Mouse (Mus musculus): ENCODE data around the gene E030030I06Rik. TPM values are rescaled to one million over a fixed set of nuclear protein-coding genes. Genes with fewer than 3 reads are reported as not detected.
A peak's percentile ranks its signal among the peaks of the same experiment; 100 is the strongest.
"Not testable (repeated sequence)": the region's sequence is repeated elsewhere in the genome, so short reads cannot be mapped to it uniquely, and the experiment has no call there.

E030030I06Rik gene
- total and polyA plus RNA-seq, 3 experiments, result 0.86 to 8.7 (median 1.2) TPM

DNA sequence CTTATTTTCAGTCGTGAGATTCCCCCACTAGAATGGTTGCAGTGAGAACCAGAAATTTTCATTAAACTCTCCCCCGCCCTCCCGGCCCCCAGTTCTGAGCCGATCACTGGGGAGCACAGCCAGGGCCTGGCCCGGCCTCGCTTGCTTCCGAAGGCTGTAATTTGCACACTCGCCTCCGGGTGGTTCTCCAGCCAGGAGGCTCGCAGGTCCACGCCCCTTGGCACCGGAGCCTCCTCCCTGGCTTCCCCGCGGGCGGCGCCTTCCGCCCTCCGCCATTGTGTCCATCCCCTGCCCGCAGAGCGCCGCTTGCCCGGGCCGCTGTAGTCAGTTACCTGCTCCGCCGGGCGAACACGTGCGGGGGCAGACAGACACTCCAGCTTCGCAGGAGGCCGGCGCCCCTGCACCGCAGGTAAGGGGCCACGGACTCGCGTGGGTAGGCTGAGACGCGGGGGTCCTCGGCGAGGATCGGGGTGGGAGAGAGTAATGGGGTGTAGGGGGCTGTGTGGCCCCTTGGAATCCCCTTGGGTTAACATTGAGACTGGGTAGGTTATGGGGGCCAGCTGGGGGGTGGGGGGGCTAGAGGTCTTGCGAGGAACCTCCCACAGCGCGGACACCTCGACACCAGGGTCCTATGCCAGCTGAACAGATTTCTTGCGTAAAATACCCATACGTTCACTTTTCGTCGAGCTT lies 9.4 kb upstream of the E030030I06Rik start, which contains the start of the genes Raet1e and H60b:
Gene Raet1e (plus strand): TSS at position 260 of the 690 bp plus-strand sequence.
Gene H60b (plus strand): TSS at position 277 of the 690 bp plus-strand sequence.
- H3K4me1 ChIP-seq (ENCODE audit: control insufficient read depth, insufficient read depth, low read length); H3K9ac ChIP-seq (ENCODE audit: low read depth, low read length); H3K27me3 ChIP-seq (ENCODE audit: control insufficient read depth, insufficient read depth, low read length); H3K36me3 ChIP-seq (ENCODE audit: control insufficient read depth, insufficient read depth, low read length); intact Hi-C loops (cut with DNase I); H3K4me3 ChIP-seq; H3K27ac ChIP-seq; H3K79me2 ChIP-seq (replicated peaks; ENCODE audit: control insufficient read depth, insufficient read depth, low read length): not testable (repeated sequence)
- peak; percentile 43 for TF ChIP-seq CTCF (IDR thresholded peaks at IDR 0.05)
- DNase-seq, result peak; percentile 63 to 64
- WGBS, result 1% methylated on average over 47 of the region's 48 CpGs

DNA sequence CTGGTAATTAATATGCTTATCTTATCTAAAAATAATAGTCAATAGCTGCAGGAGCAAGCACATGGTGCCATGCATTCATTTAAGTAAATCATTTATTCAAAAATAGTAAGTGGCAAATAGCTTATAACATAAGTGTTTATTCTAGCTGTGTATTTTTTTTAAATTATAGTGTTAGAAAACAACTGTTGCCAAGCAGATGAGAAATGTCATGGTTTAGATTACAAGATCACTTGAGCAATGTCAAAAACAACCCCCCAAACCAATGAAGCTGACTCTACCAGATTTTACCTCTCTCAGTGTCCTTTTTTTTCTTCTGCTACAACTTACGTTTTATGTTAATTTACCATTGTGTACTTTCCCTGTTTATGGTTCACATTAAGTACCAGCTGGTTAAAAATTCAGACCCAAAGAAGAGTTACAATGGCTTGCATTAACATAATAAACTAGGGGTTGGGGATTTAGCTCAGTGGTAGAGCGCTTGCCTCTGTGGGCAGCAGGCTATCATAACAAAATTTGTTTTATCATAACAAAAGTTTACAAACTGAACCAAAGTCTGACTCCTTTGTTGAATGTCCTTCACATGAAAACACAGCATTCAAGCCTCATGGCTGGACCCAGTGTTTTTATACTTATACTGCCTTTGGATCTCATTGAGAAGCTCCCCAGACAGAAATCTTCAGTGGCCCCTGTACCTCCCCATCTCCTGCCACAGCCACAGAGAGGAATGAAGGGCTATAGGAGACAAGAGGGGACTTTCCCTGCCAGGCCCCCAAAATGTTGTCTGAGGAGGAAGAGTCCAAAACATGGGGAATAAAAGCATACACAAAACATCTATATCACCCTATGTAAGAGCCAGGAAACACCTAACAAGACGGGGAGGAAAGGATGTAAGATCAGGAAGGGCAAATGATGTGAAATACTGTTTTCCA lies 6.1 kb upstream of the E030030I06Rik start:
- H3K27me3 ChIP-seq (ENCODE audit: control insufficient read depth, insufficient read depth, low read length), result peaks cover 22% of the 10 kb centered on the region
- no peak overlapping the region for H3K4me3 ChIP-seq
- H3K79me2 ChIP-seq (replicated peaks; ENCODE audit: control insufficient read depth, insufficient read depth, low read length), result no peaks in the 10 kb centered on the region
- H3K9ac ChIP-seq (ENCODE audit: low read depth, low read length), result no peak overlapping the region
- intact Hi-C loops (cut with DNase I), result no loop called here
- H3K36me3 ChIP-seq (ENCODE audit: control insufficient read depth, insufficient read depth, low read length), result no peaks in the 10 kb centered on the region
- H3K27ac ChIP-seq, result no peak overlapping the region
- no peaks in the 10 kb centered on the region for H3K4me1 ChIP-seq (ENCODE audit: control insufficient read depth, insufficient read depth, low read length)
- no peak for DNase-seq
- WGBS, result 49% methylated on average over 3 of the region's 3 CpGs
- TF ChIP-seq POLR2A (IDR thresholded peaks at IDR 0.05; ENCODE audit: insufficient read depth, low read depth, low read length) (no peak), EP300 (IDR thresholded peaks at IDR 0.05; ENCODE audit: insufficient read depth, low read depth, low read length) (no peak), CTCF (IDR thresholded peaks at IDR 0.05) (no peak)

DNA sequence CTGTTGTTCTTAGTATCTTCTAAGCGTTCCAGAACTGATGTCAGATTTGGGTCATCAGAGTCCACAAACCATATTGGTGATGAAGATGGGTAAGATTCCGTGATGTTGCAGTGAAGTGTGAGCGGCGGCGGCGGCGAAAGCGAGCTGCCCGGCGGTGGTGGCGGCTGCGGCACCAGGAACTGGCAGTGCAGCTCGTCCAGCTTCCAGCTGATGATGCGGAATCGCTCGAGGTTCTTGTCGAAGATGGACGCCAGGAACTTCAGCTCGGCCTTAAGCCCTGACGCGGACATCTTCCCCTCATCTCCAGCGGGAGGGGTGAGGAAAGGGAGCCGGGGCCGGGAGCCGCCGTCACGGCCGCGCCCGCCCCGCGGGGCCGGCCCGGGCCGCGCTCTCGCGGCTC lies 5.1 kb upstream of the E030030I06Rik start:
- H3K27me3 ChIP-seq (ENCODE audit: control insufficient read depth, insufficient read depth, low read length), result peaks cover 27% of the 10 kb centered on the region
- DNase-seq, result peak; percentile 42 to 60
- H3K4me3 ChIP-seq; H3K79me2 ChIP-seq (replicated peaks; ENCODE audit: control insufficient read depth, insufficient read depth, low read length); H3K4me1 ChIP-seq (ENCODE audit: control insufficient read depth, insufficient read depth, low read length); H3K36me3 ChIP-seq (ENCODE audit: control insufficient read depth, insufficient read depth, low read length); H3K9ac ChIP-seq (ENCODE audit: low read depth, low read length); intact Hi-C loops (cut with DNase I); H3K27ac ChIP-seq: not testable (repeated sequence)
- 1% methylated on average over 38 of the region's 38 CpGs for WGBS

DNA sequence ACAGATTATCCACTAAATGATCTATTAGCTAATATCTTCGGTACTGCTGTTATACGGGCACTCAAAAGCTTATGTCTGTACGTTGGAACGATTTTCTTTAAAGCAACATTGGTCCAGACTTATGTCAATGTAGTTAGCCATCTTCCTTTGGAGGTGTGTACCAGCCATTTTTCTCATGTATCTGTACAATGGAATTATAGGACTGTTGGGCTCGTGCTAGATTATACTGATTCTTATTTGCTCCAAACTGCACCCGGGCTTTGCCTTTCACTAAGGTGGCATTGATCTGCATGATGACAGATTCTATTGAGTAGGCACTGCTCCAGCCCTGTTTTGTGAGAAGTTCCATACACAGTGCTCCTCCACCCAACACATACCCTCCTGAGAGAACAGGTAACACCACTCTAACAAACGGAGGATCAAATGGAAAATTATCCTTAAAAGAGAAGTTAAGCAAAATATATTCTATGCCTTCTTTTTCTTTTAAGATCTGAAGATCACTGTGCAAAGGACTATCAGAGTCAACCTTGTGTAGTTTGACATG lies 4.1 kb upstream of the E030030I06Rik start:
- DNase-seq; intact Hi-C loops (cut with DNase I); H3K4me3 ChIP-seq: not testable (repeated sequence)

DNA sequence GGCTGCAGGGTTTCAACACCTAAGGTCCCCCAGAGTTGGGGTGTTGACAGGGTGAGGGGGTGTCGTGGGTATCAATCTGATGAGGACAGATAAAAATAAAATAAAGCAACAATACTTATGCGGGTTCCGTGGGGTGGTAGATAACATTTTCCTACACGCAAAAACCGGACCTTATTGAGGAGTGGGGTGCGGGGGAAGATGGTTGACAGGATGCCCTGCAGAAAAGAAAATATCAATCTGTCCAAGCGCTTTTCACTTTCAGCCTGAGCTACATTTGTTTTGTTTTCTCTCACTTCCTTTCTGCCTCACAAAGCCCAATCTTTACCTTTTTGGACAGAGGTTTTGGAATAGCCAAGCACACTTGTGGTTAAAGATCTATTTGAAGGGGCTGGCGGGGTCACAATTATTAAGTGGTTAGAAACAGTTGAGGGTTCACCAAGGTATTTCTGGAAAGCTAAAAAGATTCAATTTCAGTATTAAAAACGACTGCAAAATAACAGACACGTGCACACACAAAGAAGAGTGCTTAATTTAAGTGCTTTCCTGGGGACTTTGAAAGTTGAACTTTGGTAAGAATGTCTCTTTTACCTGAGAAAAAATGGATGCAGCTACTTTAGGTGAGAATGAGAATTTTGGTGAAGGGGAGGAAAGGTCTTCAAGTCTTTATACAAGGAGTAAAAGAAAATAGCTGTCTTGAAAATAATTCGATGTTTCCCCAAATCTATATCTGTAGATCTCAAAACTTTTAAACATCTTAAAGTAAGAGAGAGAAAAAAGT lies 3.0 kb upstream of the E030030I06Rik start:
- peaks cover 23% of the 10 kb centered on the region for H3K27me3 ChIP-seq (ENCODE audit: control insufficient read depth, insufficient read depth, low read length)
- DNase-seq; H3K27ac ChIP-seq; intact Hi-C loops (cut with DNase I); H3K36me3 ChIP-seq (ENCODE audit: control insufficient read depth, insufficient read depth, low read length); H3K9ac ChIP-seq (ENCODE audit: low read depth, low read length); H3K4me1 ChIP-seq (ENCODE audit: control insufficient read depth, insufficient read depth, low read length); H3K79me2 ChIP-seq (replicated peaks; ENCODE audit: control insufficient read depth, insufficient read depth, low read length); H3K4me3 ChIP-seq: not testable (repeated sequence)
- WGBS, result 7% methylated on average over 11 of the region's 11 CpGs

More for the DNA sequence above, 4.1 kb upstream of the E030030I06Rik start:
- not testable (repeated sequence) for H3K4me1 ChIP-seq (ENCODE audit: control insufficient read depth, insufficient read depth, low read length); H3K9ac ChIP-seq (ENCODE audit: low read depth, low read length); H3K27ac ChIP-seq; H3K79me2 ChIP-seq (replicated peaks; ENCODE audit: control insufficient read depth, insufficient read depth, low read length); H3K36me3 ChIP-seq (ENCODE audit: control insufficient read depth, insufficient read depth, low read length)
- WGBS, result 19% methylated on average over 7 of the region's 7 CpGs
- peaks cover 24% of the 10 kb centered on the region for H3K27me3 ChIP-seq (ENCODE audit: control insufficient read depth, insufficient read depth, low read length)

DNA sequence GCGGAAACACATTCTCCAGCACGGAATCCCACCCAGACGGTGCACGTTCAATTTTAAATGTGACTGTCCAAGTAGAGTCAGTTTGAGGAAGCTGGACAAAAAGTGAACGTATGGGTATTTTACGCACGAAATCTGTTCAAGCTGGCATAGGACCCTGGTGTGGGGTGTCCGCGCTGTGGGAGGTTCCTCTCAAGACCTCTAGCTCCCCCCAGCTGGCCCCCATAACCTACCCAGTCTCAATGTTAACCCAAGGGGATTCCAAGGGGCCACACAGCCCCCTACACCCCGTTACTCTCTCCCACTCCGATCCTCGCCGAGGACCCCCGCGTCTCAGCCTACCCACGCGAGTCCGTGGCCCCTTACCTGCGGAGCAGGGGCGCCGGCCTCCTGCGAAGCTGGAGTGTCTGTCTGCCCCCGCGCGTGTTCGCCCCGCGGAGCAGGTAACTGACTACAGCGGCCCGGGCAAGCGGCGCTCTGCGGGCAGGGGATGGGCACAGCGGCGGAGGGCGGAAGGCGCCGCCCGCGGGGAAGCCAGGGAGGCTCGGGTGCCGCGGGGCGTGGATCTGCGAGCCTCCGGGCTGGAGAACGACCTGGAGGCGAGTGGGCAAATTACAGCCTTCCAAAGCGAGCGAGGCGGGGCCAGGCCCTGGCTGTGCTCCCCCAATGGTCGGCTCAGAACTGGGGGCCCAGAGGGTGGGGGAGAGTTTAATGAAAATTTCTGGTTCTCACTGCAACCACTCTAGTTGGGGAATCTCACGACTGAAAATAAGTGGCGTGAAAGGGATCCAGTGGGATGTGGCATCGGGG lies 2.2 kb upstream of the E030030I06Rik start:
- H3K79me2 ChIP-seq (replicated peaks; ENCODE audit: control insufficient read depth, insufficient read depth, low read length); H3K4me1 ChIP-seq (ENCODE audit: control insufficient read depth, insufficient read depth, low read length); H3K9ac ChIP-seq (ENCODE audit: low read depth, low read length); H3K27ac ChIP-seq; H3K36me3 ChIP-seq (ENCODE audit: control insufficient read depth, insufficient read depth, low read length); intact Hi-C loops (cut with DNase I): not testable (repeated sequence)
- 3% methylated on average over 55 of the region's 55 CpGs for WGBS
- Histone ChIP-seq H3K27me3 (ENCODE audit: control insufficient read depth, insufficient read depth, low read length) (peaks cover 21% of the 10 kb centered on the region), H3K4me3 (0 out of 2 replicates have a peak overlapping the region, but pooled peaks have one; percentile 16)
- peak; percentile 28 to 49 for DNase-seq

All from heart, adult 2 months (tissue).